Mouse (Mus musculus): ENCODE data around the gene Gm21882.
"Not testable (repeated sequence)": the region's sequence is repeated elsewhere in the genome, so short reads cannot be mapped to it uniquely, and the experiment has no call there.

The Gm21882 gene

DNA sequence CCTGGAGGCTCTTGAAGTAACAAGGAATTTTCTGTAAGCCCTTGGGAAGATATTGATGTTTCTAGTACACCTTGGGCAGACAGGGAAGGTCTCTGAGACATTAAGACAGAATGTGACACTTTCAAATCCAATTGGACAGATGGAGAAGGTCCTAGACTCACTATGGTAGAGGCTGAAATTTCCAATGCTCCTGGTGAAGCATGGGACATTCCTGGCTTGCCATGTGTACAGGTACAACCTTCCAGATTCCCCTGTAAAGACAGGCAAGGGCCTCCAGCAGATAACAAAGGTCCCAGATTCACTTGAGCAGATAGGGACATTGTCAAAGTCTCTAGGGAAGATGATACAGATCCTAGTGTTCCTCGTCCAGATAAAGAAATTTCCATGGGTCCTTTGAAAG lies at the start of gene Gm21882:
Gene Gm21882 (minus strand): TSS at position 101 of the 400 bp plus-strand sequence.
- not testable (repeated sequence) for DNase-seq (ENCODE audit: low read depth)
